Mouse (Mus musculus) C2C12 (cell line): Measurements from ENCODE around the gene Syp. TPM values are rescaled to one million over a fixed set of nuclear protein-coding genes. Genes with fewer than 3 reads are reported as not detected.

Experiments used
- H3K27me3 ChIP-seq: one replicate; pipeline ENCODE4 v1.6.1; 2011; ENCODE audit not compliant: control insufficient read depth, insufficient read depth, insufficient read length
- H3K36me3 ChIP-seq: one replicate; pipeline ENCODE4 v1.6.1; 2011; ENCODE audit not compliant: control insufficient read depth, insufficient read depth
- H3K4me3 ChIP-seq: one replicate; pipeline ENCODE4 v1.5.1; 2011; ENCODE audit warnings: mild to moderate bottlenecking, control low read depth; ENCODE audit not compliant: poor library complexity, insufficient read depth, severe bottlenecking
- H3K79me2 ChIP-seq: one replicate; pipeline ENCODE4 v1.6.1; 2011; ENCODE audit not compliant: control insufficient read depth, insufficient read depth
- H3K79me3 ChIP-seq: one replicate; pipeline ENCODE4 v1.6.1; 2011; ENCODE audit warnings: low read depth, control low read depth
- H3ac ChIP-seq: one replicate; pipeline ENCODE3; 2011; ENCODE audit warnings: low read depth; ENCODE audit not compliant: control insufficient read depth, insufficient read length
- CEBPB ChIP-seq: IDR thresholded peaks from one replicate; pipeline ENCODE4 v1.6.1; 2011; ENCODE audit warnings: low read depth, mild to moderate bottlenecking, control low read depth, moderate library complexity
- CTCF ChIP-seq: IDR thresholded peaks from one replicate; pipeline ENCODE4 v1.5.1; 2011; ENCODE audit not compliant: control insufficient read depth, insufficient read depth, insufficient read length
- FOSL1 ChIP-seq: IDR thresholded peaks from one replicate; pipeline ENCODE4 v1.8.0; 2011; ENCODE audit warnings: mild to moderate bottlenecking, low read length; ENCODE audit not compliant: poor library complexity, insufficient read depth, severe bottlenecking
- MAX ChIP-seq: IDR thresholded peaks from one replicate; pipeline ENCODE4 v1.6.1; 2011; ENCODE audit warnings: mild to moderate bottlenecking, control low read depth
- MYOD1 ChIP-seq: IDR thresholded peaks from one replicate; pipeline ENCODE4 v1.6.1; 2011; ENCODE audit warnings: low read depth; ENCODE audit not compliant: control insufficient read depth, insufficient read length
- MYOG ChIP-seq: IDR thresholded peaks from one replicate; pipeline ENCODE4 v1.6.1; 2011; ENCODE audit not compliant: control insufficient read depth, insufficient read length; ENCODE audit errors: extremely low read depth
- USF1 ChIP-seq: IDR thresholded peaks from one replicate; pipeline ENCODE4 v1.6.1; 2011; ENCODE audit warnings: low read depth, mild to moderate bottlenecking, control low read depth, moderate library complexity
- polyA plus RNA-seq: library from polyadenylated mRNA; unstranded; fragments of >200 nt; fragmentation: generic; extraction: Trizol; gene quantifications from one replicate; pipeline ENCODE4 v1.2.1, GENCODE M21; 2012; ENCODE audit warnings: missing spikeins

Syp gene
- polyA plus RNA-seq, 1 experiment: 0.75 TPM

GRCm38 (mm10) chrX:7606783-7607182, 31.5 kb upstream of the Syp start, which contains the start of gene Cacna1f:
Gene Cacna1f, plus strand, starts transcription at chrX:7607083.
- TF ChIP-seq MYOG (no peak), FOSL1 (no peak), USF1 (no peak), MAX (no peak), CEBPB (no peak), MYOD1 (no peak), CTCF (no peak)
- Histone ChIP-seq H3K36me3 (peaks cover 3% of the 10 kb centered on the region), H3K4me3 (no peak within 1 kb of the TSS), H3K79me3 (no peaks in the 10 kb centered on the region), H3K79me2 (peaks cover 15% of the 10 kb centered on the region), H3K27me3 (no peaks in the 10 kb centered on the region), H3ac (no peak within 1 kb of the TSS)

- Histone ChIP-seq H3K79me3 (no peaks in the 10 kb centered on the region), H3K79me2 (no peaks in the 10 kb centered on the region), H3K27me3 (no peaks in the 10 kb centered on the region), H3ac (no peak overlapping the region), H3K36me3 (no peaks in the 10 kb centered on the region), H3K4me3 (no peak overlapping the region)
- TF ChIP-seq FOSL1 (no peak), MYOD1 (no peak), MAX (no peak), MYOG (no peak), CTCF (no peak), CEBPB (no peak), USF1 (no peak)
Measured at GRCm38 (mm10) chrX:7610035-7610434, 28.2 kb upstream of the Syp start.

GRCm38 (mm10) chrX:7610536-7611258, 27.6 kb upstream of the Syp start:
- H3K79me3 ChIP-seq: no peaks in the 10 kb centered on the region
- H3K4me3 ChIP-seq: no peak overlapping the region
- no peak overlapping the region for H3ac ChIP-seq
- H3K79me2 ChIP-seq: no peaks in the 10 kb centered on the region
- TF ChIP-seq USF1 (no peak), MYOD1 (no peak), FOSL1 (no peak), CTCF (no peak), MYOG (no peak), CEBPB (no peak)
- no peaks in the 10 kb centered on the region for H3K27me3 ChIP-seq
- no peaks in the 10 kb centered on the region for H3K36me3 ChIP-seq

- H3K79me3 ChIP-seq: no peaks in the 10 kb centered on the region
- no peaks in the 10 kb centered on the region for H3K36me3 ChIP-seq
- TF ChIP-seq CTCF: no peak
- no peak for TF ChIP-seq CEBPB
- no peak for TF ChIP-seq FOSL1
- TF ChIP-seq MYOD1: no peak
- no peaks in the 10 kb centered on the region for H3K27me3 ChIP-seq
- no peak overlapping the region for H3K4me3 ChIP-seq
- no peak overlapping the region for H3ac ChIP-seq
- no peaks in the 10 kb centered on the region for H3K79me2 ChIP-seq
Measured at GRCm38 (mm10) chrX:7617889-7618551, 20.3 kb upstream of the Syp start.

GRCm38 (mm10) chrX:7632560-7632959, 5.7 kb upstream of the Syp start:
- no peaks in the 10 kb centered on the region for H3K79me3 ChIP-seq
- H3K27me3 ChIP-seq: peaks cover 13% of the 10 kb centered on the region
- H3K4me3 ChIP-seq: no peak overlapping the region
- no peak for TF ChIP-seq FOSL1
- no peak for TF ChIP-seq CEBPB
- no peak for TF ChIP-seq USF1
- no peak for TF ChIP-seq MYOG
- TF ChIP-seq MAX: no peak
- TF ChIP-seq CTCF: no peak
- TF ChIP-seq MYOD1: no peak
- no peak overlapping the region for H3ac ChIP-seq
- no peaks in the 10 kb centered on the region for H3K36me3 ChIP-seq
- H3K79me2 ChIP-seq: no peaks in the 10 kb centered on the region
